Mouse (Mus musculus) kidney, adult 8-10 months (tissue): ENCODE results near the gene Ltb.
"Not testable (repeated sequence)": the region's sequence is repeated elsewhere in the genome, so short reads cannot be mapped to it uniquely, and the experiment has no call there.

Experiments used
- DNase-seq, 2 experiments: peaks; one replicate each; pipeline ENCODE4 v3.0.0; 2022

Ltb gene

DNA sequence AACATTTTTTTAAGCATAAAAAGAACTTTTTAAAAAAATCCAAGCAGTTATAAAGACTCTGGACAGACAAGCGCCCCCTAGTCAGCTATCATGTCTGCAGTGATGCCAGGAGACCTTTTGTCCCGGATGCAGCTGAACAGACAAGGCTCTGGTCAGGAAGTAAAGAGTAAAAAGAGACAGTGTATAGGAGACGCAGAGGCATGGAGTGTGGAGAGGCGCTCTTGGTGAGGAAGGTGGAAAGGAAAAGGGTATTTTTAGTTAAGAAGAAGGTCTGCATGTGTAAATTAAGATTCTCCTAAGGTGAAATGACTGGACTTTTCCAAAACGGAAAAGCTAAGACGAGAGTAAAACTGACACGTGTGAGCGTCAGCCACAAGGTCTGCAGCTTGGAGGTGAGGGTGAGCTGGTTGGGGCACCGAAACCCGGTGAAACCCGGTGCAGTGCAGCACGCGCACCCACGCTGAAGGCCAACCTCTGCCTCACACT, 32.4 kb downstream of the Ltb start:
- no peak for DNase-seq

DNA sequence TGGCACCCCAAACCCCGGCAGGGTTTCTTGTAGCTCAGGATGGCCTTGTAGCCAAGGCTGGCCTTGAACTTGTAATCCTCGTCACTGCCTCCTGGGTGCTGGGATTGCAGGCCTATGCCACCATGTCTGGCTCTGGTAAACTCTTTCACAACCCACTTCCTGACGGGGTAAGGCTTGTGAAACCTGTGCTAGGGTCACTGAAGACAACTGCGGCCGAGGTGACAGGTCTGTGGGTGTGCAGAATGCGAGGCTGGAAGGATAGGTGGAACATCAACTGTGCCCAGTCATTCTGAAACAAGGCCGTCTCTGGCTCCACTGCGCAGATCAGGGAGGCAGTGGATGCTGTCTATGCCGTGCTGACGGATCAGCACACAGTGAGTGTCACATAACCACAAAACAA, 36.8 kb downstream of the Ltb start:
- DNase-seq: no peak

DNA sequence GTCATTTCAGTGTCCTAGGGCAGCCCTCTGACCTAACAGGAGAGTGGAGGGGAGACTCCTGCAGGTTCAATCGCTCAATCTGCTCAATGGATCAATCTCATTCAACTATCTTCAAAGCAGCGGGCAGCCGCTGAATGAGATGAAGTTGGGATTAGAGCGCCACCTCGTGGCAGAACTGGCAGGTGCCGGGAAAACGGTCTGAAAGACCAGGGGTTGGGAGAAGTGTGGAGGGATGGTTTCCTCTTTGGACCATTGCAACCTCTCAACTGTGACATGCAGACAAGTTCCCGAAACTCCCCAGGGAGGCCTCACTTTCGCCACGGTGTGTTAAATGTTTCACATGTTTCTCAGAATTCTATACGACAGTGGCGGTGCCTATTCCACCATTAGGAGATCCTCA, 37.8 kb downstream of the Ltb start:
- peak in 1 of 2 experiments; percentile 88 for DNase-seq

DNA sequence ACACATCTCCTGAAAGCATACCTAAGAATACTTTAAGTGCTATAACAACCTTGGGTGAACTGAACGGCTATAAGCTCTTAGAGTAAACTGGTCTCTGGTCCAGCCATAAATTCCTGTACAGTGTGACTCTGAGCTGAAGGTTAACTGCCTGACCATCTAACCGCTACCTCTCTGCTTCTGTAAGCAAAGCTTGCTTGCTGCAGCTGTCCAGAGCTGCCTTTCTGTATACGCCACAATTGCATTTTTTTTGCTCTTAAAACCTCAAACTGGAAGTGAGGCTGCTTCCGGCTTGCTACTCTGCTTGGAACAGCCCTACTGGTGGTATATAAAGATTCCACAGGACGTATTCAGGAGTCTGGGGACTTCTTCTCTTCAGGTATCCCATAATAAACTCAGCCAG, 38.4 kb downstream of the Ltb start:
- no peak for DNase-seq

DNA sequence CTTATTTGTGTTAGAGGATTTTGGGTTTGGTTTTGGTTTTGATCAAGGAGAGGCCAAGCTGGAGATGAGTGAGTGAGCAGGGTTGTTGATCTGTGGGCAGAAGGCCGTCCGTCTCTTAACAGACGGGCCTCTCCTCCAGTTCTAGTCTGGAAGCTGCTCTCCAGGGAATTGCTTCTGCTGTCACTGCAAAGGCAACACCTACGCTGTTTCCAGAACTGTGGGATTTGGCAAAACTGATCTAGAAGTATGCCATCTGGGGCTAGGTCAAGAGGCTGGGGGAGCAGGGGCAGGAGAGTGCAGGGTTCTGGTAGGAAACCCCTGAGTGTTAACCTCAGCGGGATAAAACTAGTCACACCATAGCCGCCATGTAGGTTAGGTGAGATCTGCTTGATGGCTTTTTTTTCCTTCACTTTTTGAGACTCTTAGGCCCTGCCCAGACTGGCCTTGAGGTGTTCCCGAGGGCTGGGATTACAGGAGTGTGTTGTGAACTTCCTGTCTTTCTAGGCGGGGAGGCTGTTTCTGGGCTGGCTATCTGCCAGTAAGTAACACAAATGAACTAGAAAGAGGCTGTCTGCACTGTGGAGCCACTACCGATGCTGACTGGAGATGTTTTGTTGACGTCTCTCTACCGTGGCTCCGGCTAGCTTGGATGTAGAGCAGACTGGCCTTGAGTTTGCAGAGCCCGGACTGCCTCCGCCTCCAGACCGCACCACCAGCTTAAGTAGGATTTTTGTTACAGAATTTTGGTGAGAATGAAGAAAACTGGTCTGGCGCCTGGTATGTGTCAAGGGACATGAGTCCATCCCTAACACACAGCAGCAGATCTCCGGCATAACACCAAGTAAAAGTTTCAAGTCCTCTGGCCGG, 39.1 kb downstream of the Ltb start, which contains the start of gene Atp6v1g2:
Gene Atp6v1g2 (plus strand): TSS at position 547 of the 867 bp plus-strand sequence.
- DNase-seq: no peak

DNA sequence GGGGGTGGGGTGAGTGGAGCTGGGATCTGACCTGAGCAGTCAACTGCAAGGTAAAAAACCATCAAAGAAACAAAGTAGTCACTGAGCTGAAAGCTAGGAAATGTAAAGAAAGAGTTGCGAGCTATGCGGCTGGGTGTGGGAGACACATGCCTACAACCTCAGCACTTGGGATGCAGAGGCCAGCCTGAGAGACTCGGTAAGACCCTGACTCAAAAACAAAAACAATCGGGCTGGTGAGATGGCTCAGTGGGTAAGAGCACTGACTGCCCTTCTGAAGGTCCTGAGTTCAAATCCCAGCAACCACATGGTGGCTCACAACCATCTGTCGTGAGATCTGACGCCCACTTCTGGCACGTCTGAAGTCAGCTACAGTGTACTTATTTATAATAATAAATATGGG, 39.9 kb downstream of the Ltb start:
- not testable (repeated sequence) for DNase-seq

DNA sequence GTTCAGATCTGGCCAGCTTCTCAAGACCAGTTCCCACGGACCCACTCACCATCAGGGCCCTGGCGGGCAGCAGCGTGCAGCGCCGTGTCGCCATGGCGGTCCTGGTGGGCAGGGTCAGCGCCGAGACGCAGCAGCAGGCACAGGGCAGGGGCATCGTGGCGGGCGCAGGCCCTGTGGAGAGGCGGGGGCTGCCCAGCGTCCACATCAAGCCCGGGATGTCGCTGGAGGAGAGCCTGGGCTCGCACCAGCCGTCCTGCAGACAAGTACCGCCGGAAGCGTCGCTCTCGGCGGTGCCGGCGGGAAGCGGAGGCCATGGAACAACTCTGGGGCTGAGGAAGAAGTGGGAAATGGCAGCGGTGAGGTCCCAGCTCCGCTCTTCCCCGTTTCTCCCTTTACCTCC, 40.7 kb downstream of the Ltb start:
- no peak for DNase-seq

DNA sequence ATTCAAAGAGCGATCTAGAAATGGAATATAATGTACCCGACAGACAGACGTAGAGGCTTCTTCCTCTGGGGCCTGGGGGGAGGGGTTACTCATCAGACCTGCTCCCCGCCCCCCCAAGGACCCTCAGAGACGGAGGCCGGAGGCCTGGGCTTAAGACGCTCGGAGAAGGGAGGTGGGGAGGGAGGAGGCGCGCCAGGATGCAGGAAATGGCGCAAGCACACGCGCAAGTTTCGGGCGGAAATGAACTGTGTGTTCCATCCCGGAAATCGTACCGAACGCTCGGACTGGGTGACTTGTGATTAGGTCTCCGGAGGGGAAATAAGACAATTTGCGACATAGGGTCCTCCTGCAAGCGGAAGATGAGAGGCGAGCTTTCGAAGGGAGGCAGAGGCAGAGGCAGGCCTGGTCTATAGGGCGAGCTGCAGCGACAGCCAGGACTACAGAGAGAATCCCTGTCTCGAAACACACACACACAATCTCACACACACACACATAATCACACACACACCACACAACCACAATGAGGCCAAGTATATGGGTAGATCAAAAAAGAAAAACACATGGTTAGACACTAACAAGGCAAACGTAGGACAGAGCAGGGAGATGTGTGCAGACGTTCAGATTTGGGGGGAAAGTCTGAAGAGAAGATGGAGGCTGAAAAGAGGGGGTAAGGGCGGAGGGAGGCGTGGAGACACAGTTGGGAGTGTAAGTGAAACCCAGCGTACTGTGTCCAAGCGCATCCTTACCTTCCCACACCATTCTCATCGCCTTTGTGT, 41.6 kb downstream of the Ltb start, which contains the start of gene Nfkbil1:
Gene Nfkbil1 (minus strand): TSS at position 179 of the 776 bp plus-strand sequence.
- DNase-seq: peak; percentile 91 to 92

DNA sequence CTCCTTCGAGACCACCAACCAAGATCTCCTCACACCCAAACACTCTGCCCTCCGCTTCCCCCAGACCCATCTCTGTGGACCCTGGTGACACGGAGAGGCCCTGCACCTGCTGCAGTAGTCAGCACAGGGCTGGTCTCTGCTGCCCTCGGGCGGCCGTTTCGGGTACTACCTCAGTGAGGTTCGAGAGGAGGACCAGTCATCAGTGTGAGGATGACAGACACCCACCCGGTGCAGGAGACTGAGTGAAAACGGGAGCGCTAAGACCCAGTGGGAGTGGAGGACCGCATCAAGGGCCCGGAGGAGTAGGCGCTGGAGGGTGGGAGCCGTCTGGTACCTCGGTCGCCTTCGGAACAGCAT, 42.1 kb downstream of the Ltb start:
- peak; percentile 92 to 98 for DNase-seq

DNA sequence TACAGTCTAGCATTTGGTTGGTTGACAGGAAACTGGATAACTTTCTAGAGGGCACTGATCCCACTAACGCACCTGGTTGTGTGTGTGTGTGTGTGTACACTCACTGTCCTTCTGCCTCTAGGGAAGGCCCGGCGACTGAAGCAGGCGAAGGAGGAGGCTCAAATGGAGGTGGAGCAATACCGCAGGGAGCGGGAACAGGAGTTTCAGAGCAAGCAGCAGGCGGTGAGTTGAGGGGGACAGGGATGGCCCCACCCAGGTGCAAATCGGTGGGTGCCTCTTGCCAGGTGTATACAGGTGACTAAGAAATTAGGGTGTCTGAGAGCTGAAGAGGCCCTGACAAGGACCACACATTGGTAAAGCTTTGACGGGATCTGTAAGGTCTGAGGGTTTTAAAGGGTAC, 42.8 kb downstream of the Ltb start:
- DNase-seq: no peak

DNA sequence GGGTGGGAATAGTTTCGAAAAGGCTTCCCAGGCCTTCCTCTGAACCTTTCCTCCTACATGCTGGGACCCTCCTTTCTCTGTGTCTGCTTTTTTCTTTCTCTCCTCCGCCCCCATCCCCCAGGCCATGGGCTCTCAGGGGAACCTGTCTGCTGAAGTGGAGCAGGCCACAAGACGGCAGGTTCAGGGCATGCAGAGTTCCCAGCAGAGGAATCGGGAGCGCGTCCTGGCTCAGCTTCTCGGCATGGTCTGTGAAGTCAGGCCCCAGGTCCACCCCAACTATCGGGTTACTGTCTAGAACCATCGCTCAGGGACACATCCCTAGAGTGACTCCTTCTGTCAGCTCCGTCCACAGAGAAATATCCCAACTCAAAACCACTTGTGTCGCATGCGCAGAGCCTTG, 43.3 kb downstream of the Ltb start:
- DNase-seq: no peak

DNA sequence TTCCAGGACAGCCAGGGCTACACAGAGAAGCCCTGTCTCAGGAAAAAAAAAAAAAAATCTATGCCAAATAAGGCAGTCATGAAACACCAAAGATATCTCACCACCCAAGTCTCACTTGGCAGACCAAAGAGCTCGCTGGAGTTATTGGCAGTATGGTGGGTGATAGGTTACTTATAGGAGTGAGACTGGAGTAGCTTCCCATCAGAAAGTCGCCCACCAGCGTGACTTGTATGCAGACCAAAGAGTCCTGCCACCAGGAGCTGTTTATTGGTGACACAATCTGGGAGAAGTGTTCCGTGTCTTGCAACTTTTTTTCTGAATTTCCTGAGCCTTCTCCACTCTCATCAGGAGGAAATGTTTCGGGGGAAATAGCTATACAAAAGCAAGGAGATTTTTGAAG, 45.5 kb downstream of the Ltb start:
- no peak for DNase-seq

DNA sequence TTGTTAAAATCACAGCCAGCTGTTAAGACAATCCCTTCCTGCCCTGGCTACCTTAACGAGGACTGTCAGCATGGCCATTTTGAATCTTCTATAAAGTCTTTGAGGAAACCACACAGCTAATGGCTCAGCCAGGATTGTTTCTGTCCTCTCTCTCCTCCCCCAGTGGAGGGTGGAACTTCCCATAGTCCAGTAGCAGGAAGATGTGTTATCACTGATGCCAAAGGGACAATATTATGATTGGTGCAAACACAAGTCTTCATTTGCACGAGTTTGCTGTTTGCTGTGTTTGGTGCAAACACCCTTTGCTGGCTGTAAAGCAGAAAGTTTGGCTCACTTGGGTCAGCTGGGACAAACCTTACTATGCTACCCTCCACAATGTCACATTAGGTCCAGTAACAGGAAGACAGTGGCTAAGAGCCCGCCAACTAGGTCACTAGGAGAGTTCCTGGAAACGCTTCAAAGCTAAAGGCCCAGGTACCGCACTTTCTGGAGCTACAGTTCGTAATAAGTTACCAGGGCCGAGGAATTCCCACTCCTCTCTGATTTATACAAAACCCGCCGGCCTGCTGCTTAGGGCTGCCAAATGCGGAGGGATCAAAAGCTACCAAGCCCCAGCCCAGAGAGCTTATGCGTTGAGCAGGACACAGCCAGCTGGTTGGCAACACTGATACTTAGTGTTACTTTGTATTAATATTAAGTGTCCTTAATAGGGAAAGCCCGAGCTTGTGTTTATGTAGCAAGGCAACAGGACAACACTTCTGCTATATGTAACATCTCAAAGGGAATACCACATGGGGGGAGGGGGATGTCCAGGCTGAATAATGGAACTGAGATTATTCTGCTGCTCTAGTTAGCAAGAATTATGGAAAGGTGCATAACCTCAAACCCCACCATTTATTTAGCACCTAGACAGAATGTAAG, 46.4 kb downstream of the Ltb start:
- DNase-seq: peak in 1 of 2 experiments; percentile 59

DNA sequence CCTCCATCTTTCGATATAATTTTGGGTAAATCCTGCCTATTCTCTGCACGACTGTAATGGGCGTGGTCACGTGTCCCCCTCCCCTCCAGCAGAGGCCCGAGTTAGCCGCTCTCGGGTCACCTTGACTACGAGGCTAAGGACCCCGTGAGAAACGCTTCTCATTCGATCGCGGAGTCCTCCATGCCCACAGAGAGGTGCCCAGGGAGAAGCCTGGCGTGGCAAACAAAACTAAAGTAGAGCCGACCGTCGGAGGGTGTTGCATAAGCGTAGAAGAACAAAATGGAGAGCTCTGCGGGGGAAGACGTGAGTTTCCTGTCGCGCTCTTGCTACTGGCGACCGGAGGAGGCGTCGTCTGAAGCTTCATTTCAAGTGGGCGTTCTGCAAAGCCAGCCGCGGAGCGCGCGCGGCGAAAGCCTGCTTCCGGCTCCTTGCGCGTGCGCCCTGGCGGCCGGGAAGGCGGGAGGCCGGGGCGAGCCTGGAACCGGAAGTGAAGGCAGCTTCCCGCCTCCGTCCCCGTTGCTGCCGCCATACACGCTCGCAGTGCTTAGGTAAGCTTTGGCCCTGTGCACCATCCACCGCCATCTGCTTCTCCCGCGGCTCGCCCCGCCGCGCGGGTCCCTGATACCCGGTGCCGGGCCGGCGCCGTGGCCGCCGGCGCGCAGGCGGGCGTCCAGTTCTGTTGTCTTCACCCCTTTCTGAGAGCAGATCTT, 47.2 kb downstream of the Ltb start, which contains the start of gene Ddx39b:
Gene Ddx39b (plus strand): TSS at position 442 of the 710 bp plus-strand sequence.
- DNase-seq: peak; percentile 95

DNA sequence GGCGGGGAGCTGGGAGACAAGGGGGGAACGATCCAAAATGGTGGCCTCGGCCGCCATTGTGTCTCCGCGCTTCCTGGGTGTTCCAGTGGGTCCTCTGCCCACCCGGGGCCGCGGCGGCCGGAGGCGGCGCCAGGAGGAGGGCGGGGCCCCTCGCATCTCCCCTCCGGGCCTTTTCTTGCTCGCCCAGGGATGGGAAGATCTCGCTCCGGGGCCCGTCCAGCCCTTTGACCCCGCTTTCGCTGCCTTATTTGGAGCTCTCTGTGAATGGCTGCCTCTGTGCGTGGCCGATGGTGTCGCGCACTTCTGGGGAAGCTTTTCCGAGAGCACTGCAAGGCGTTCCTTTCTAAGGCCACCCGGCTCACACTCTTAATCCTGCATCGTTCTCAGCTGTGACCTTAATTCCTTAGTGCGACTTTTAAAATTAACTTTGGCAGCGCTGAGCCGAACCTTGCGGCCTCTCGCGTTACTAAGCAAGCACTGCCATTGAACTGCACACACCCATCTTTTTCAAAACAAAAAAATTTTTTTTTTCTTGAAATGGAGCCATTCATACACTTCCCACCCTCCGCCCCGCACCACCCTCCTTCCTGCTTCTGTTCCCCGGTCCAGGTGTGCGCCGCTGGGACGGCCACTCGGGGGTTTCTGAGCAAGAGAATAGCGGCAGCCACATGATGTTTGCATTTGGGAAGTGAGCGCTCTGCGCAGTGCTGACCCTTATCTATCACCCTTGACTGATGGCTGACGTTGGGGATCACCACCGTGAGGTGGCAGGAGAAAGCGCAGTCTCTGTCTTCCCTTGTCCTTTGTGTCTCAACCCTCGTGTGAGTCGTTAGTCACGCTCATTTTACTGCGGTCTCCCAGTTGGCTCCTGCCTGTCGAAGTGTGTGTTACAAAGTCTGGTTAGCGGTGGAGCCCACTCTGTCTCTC, 48.0 kb downstream of the Ltb start:
- DNase-seq: peak in 1 of 2 experiments; percentile 78

DNA sequence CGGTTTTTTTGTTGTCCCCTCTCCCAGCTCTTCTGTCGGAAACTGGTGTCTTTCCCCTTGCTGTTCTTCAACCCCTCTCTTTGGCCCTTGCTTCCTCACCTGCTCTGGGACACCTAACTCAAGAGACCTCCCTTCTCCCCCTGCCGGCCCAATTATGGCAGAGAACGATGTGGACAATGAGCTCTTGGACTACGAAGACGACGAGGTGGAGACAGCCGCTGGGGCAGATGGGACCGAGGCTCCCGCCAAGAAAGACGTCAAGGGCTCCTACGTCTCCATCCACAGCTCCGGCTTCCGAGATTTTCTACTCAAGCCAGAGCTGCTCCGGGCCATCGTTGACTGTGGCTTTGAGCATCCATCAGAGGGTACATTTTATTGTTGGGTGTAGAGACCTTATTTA, 48.8 kb downstream of the Ltb start:
- DNase-seq: peak in 1 of 2 experiments; percentile 52

DNA sequence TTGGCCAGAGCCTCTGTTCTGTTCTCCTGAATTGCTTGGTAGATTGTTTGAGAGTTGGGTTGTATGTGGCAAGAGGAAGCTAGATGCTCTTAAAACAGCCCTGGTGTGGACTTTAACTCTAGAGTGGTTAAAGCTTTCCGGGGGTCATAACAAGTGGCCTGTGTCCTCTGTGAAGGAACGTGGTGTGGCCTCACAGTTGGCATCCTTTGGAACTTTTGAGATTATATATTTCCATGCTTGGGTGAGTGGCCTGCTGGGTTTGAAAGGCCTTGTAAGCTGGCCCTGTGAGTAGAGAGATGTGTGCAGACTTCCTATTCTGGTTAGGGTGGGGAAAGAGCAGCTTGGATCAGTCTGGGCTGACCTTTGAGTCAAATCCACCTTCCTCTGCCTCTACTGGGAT, 50.8 kb downstream of the Ltb start:
- no peak for DNase-seq
